Mouse (Mus musculus) megakaryocyte progenitor cell, adult 5-6 weeks (primary cell): Measurements from ENCODE around the gene Cdkl3. TPM values are rescaled to one million over a fixed set of nuclear protein-coding genes. Genes with fewer than 3 reads are reported as not detected.
A peak's percentile ranks its signal among the peaks of the same experiment; 100 is the strongest.

Source experiments
- ATAC-seq: replicated peaks from 2 replicates; pipeline ENCODE4 v1.8.0; 2016; ENCODE audit warnings: mild to moderate bottlenecking, moderate TSS enrichment, inconsistent platforms; ENCODE audit not compliant: poor library complexity
- total RNA-seq, 2 experiments: library from RNA; stranded (forward) in 1 of 2; stranded (reverse) in 1 of 2; fragments of 157-497, 149-512 nt in 1 of 2; fragments of 200-1000 nt in 1 of 2; gene quantifications; 2 replicates each; pipeline versions ENCODE4 v1.2.3 to v1.2.4; 2015 to 2017

Cdkl3 gene
- total RNA-seq, 2 experiments from 2014 or later: 3.3 to 3.9 TPM

DNA sequence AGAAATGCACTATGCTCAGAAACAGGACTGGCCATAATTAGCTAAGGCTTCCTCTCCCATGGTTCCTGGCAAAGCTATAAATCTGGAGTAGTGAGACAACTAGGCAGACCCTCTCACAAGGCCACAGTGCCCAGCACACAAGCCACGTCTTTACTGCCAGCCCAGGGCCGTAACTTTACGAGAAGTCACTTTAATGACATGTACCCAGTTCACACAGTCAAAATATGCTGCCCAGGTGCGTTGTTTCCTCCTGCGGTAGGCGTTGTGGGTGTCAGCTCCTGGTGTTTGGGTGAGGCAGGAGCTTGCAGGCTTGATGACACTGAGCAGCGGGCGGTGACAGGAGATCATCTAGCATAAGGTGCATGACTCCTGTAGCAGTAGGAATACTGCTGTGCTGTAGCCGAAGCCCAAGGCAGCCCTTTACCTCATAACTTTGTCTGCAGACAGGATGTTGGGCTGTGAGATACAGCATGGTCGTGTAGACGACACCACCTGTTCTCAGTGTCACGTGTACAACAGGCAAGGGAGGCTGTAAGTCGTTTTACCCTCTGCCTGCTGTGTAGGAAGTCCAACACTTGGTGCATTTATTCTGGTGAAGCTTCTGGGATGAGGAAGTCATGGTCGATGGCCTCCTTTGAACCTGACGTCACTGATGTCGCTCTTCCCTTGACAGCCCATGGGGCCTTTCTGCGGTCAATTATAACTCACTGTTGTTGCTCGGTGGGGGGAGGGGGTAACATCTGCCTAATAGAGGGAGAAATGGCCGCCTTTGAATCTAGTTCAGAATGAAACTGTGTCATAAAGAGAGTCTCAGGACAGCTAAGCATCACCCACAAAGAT, 72.0 kb downstream of the Cdkl3 start:
- ATAC-seq: peak; percentile 18; the same call in 1 of the 2 replicates

- ATAC-seq: no peak
Observed at GRCm38 (mm10) chr11:52076742-52077352, 72.8 kb downstream of the Cdkl3 start.

- peak; percentile 9; the same call in 1 of the 2 replicates for ATAC-seq
Observed at GRCm38 (mm10) chr11:52077939-52078338, 73.9 kb downstream of the Cdkl3 start.

GRCm38 (mm10) chr11:52079978-52080377, 76.0 kb downstream of the Cdkl3 start:
- ATAC-seq: peak; percentile 82

DNA sequence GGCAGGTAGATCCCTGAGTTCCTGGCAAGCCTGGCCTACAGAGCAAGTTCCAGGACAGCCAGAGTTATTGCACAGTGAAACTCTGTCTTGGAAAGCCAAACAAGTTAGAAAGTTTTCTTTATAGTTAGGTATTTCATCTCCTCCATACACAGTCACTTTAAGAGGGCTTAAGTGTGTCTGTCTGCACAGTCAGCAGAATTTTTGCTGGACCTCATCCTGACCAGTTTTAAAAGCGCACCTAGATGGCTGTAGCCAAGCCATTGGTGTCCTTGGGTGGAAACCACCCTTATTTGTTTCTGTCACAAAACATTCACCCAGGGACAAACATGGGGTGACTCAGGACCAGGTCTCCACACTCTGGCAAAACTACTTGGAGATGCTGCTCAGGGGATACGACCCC, 76.6 kb downstream of the Cdkl3 start:
- no peak for ATAC-seq

- ATAC-seq: no peak
Observed at GRCm38 (mm10) chr11:52085857-52086203, 81.8 kb downstream of the Cdkl3 start.

GRCm38 (mm10) chr11:52086204-52086864, 82.3 kb downstream of the Cdkl3 start:
- ATAC-seq: no peak

DNA sequence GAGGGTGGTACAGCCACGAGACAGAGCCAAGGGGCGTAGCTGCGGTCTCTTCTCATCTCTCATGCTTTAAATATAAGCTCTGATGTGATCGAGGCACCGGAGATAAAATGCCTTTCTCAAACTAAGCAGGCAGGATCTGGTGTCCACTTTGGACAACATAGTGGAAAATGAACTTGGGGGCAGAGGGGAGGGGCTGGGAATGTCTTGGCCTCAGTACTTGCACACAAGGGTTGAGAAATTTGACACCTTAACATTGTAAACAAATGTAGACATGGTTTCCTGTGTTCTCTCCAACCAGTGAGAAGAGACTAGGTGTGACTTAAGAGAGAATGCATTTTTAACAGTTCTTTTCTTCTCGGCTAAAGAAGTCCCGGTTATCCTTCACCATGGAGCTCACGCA, 85.3 kb downstream of the Cdkl3 start:
- no peak for ATAC-seq

DNA sequence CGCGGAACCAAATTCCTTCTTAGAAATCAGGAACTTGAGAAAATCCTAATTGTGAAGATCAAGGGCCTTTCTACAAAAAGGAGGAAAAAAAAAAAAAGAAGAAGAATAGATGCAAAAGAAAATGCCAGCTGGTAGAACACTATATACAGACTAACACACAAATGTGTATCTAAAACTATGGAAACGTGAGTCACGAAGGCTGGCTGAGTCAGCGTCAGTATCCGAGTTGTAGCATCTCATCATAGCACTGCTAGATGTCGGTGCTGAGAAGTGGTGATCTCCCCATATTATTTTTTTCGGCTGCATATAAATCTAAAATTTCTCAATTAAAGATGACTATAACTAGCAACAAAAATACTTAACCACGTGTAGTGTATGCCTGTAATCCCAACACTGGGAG, 87.2 kb downstream of the Cdkl3 start:
- ATAC-seq: no peak

DNA sequence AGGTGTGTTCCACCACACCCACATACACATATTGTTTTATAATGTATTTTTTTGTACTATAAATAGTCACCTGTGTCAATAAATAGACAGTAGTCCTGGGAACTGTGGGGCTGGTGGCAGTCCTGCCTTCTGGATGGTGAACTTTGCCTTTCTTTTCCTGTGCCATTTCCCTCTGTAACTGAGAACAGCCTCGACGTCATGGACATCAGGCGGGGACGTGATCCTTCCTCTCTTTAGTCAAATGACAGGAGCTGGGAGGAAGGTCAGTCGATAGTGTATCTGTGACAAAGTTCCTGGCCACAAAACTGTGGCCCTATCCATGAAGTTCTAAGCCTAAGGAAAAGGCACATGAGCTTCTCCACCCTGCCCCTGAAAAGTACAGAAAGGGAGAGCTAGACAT, 90.5 kb downstream of the Cdkl3 start:
- no peak for ATAC-seq

DNA sequence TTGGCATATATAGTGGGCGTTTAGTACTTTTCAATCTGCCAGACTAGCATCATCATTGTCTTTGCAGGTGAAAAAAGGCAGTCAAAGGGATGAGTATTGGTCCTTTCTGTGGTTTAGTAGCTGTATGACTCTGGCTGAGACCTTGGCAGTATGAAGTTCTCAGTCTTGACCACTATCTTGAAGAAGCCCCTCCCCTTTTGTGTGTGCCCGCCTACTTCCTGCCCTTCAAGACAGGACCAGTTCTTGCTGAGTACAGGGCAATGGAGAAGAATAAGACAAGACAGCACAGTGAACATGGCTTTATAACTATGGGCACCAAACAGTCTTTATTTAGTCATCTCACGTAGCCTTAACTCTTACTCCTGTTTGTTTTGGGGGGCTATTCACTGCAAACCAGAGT, 93.0 kb downstream of the Cdkl3 start:
- ATAC-seq: no peak

DNA sequence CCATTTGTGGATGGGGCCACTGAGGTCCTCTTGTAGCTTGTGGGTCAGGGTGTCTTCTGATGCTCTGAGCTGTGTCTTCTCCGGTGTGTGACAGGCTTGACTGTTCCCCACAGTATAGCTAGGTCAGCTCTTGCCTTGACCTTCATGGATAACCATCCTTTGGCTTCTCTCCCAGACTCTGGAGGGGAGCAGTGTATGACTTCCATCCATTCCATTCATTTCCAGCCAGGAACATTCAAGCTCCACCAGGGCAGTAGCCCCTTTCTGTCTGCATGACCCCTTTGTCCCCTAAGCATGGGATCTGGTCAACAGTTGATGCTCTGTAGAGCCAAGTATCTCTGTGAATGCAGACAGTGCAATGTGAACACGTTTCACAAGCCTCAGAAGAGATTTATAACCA, 93.6 kb downstream of the Cdkl3 start:
- ATAC-seq: no peak

- ATAC-seq: peak; percentile 96
Observed at GRCm38 (mm10) chr11:52098398-52098946, 94.5 kb downstream of the Cdkl3 start, which contains the start of gene Ppp2ca. Ppp2ca (plus strand) TSS chr11:52098681.

GRCm38 (mm10) chr11:52099031-52099761, 95.2 kb downstream of the Cdkl3 start:
- peak; percentile 47 for ATAC-seq

- no peak for ATAC-seq
Observed at GRCm38 (mm10) chr11:52099771-52100219, 95.8 kb downstream of the Cdkl3 start.

- no peak for ATAC-seq
Observed at GRCm38 (mm10) chr11:52102977-52103376, 99.0 kb downstream of the Cdkl3 start.

DNA sequence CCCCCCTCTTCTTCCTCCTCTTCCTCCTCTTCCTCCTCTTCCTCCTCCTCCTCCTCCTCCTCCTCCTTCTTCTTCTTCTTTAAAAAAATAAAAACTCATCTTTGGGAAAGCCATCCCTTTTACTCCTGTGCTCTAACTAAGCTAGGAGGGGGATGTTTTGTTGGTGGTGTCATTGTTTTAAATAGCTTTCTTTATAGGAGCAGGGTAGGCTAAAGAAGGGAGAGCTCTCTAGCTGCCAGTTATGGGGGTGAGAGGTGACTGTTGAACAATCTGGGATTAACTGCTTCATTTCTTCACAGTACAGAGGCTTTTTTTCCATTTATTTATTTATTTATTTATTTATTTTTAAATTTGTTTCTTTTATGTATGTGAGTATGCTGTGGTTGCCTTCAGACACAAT, 101.5 kb downstream of the Cdkl3 start:
- no peak for ATAC-seq

GRCm38 (mm10) chr11:52106037-52106436, 102.0 kb downstream of the Cdkl3 start:
- ATAC-seq: no peak

DNA sequence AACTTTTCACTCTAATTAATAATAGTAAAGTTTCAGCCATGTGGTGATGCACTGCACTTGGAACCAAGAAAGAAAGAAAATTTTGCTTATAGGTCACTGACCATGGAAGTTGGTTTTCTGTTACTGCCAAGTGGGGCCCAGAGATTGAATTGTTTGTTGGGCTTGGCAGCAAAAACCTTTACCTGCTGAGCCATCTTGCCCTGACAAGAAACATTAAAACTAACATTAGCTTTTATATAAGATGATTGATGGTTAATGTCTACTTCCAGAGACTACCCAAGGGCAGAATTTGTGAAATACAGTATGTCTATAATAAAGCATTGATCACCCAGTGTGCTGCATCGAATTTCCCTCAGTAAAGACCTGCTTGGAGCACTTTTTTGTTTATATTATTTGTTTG, 102.4 kb downstream of the Cdkl3 start:
- no peak for ATAC-seq

DNA sequence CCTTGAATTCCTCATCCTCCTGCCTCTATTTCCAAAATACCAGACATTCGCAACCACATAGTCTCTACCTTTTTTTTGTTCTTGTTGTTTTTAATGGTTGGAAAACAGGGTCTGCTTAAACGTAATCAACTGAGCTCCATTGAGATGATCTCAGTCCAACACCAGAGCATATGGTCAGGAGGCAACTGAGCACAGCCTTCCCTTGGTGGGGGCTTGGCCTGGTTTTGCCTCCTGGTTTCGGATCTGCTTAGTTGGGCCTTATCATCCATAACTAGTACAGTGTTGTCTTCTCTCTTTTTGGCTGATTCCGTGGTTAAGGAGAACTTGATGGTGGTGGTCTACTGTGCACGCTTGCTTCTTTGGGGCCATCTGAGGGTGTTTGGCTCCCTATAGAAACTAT, 104.8 kb downstream of the Cdkl3 start:
- no peak for ATAC-seq

DNA sequence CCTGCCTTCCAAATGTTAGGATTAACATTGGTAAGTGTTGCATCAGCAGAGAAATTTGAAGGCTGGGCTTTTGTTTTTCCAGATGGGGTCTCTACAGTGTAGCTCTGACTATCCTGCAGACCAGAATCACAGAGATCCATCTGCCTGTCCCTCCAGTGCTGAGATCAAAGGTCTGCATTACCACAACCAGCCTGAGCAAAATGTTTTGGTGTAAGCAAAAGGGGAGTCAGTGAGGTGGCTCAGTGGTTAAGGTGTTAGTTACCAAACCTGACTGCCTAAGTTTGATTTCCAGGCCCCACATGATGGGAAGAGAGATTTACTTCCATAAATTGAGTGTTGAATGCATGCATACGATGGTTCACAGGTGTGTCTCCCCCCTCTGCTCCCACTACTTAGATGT, 105.4 kb downstream of the Cdkl3 start:
- ATAC-seq: no peak
